Mouse (Mus musculus) MEL (cell line): ENCODE results near the gene Aff2. TPM values are rescaled to one million over a fixed set of nuclear protein-coding genes. Genes with fewer than 3 reads are reported as not detected.

ENCODE experiments used
- DNase-seq: peaks from one replicate; pipeline ENCODE4 v3.0.0; 2011; ENCODE audit warnings: low read depth, low spot score
- H3K27ac ChIP-seq: 2 replicates; pipeline ENCODE4 v1.5.1; 2012; ENCODE audit warnings: low read depth, mild to moderate bottlenecking, control low read depth, low read length, moderate library complexity; ENCODE audit not compliant: control insufficient read depth
- H3K27me3 ChIP-seq, 2 experiments: fragments of 150-350 bp in 1 of 2; sonication (generic) in 1 of 2; 2 replicates each; pipeline ENCODE4 v1.6.1; 2012; ENCODE audit warnings: low read length in 2 of 2, mild to moderate bottlenecking in 2 of 2, improper control_type of control experiment in 1 of 2, moderate library complexity in 1 of 2; ENCODE audit not compliant: insufficient read depth in 2 of 2, control insufficient read depth in 1 of 2
- H3K36me3 ChIP-seq, 2 experiments: 2 replicates each; pipeline ENCODE4 v1.6.1; 2012 to 2014; ENCODE audit warnings: low read length in 2 of 2, improper control_type of control experiment in 1 of 2, inconsistent platforms in 1 of 2, mild to moderate bottlenecking in 1 of 2; ENCODE audit not compliant: insufficient read depth in 2 of 2, control insufficient read depth in 1 of 2
- H3K4me1 ChIP-seq, 2 experiments: fragments of 150-350 bp in 1 of 2; sonication (generic) in 1 of 2; 2 replicates each; pipeline ENCODE4 v1.6.1; 2012; ENCODE audit warnings: low read length in 2 of 2, improper control_type of control experiment in 1 of 2, mild to moderate bottlenecking in 1 of 2; ENCODE audit not compliant: insufficient read depth in 2 of 2, control insufficient read depth in 1 of 2
- H3K4me3 ChIP-seq, 2 experiments: fragments of 150-350 bp in 1 of 2; sonication (generic) in 1 of 2; 2 replicates each; pipeline ENCODE4 v1.5.1; 2012; ENCODE audit warnings: low read depth in 2 of 2, low read length in 2 of 2, mild to moderate bottlenecking in 2 of 2, moderate library complexity in 2 of 2, control low read depth in 1 of 2, improper control_type of control experiment in 1 of 2; ENCODE audit not compliant: control insufficient read depth in 1 of 2, insufficient read depth in 1 of 2
- H3K79me2 ChIP-seq: 2 replicates; pipeline ENCODE4 v1.6.1; 2012; ENCODE audit warnings: mild to moderate bottlenecking, low read length, moderate library complexity; ENCODE audit not compliant: control insufficient read depth, poor library complexity, insufficient read depth
- H3K9ac ChIP-seq: 2 replicates; pipeline ENCODE4 v1.6.1; 2012; ENCODE audit warnings: low read depth, mild to moderate bottlenecking, control low read depth, low read length, moderate library complexity; ENCODE audit not compliant: control insufficient read depth, poor library complexity, severe bottlenecking
- H3K9me3 ChIP-seq: fragments of 150-350 bp; sonication (generic); replicated peaks from 2 replicates; pipeline ENCODE4 v1.6.1; 2012; ENCODE audit warnings: mild to moderate bottlenecking, low read length, improper control_type of control experiment, moderate library complexity; ENCODE audit not compliant: insufficient read depth
- CHD1 ChIP-seq: IDR thresholded peaks from 2 replicates; pipeline ENCODE4 v1.6.1; 2012; ENCODE audit warnings: low read depth, mild to moderate bottlenecking, inconsistent platforms, low read length, improper control_type of control experiment
- EP300 ChIP-seq, 2 experiments: IDR thresholded peaks; 2 replicates each; pipeline ENCODE4 v1.6.1; 2011; ENCODE audit warnings: improper control_type of control experiment in 2 of 2, low read length in 2 of 2, low read depth in 1 of 2, mild to moderate bottlenecking in 1 of 2
- GABPA ChIP-seq: IDR thresholded peaks from 2 replicates; pipeline ENCODE4 v1.6.1; 2012; ENCODE audit warnings: low read depth, mild to moderate bottlenecking, inconsistent platforms, low read length, improper control_type of control experiment, moderate library complexity
- KAT2A ChIP-seq: conservative IDR thresholded peaks from 2 replicates; pipeline ENCODE4 v1.6.1; 2012; ENCODE audit warnings: low read depth, low read length, improper control_type of control experiment, inconsistent platforms
- MAX ChIP-seq: IDR thresholded peaks from 2 replicates; pipeline ENCODE4 v1.6.1; 2011; ENCODE audit warnings: low read length, improper control_type of control experiment
- MXI1 ChIP-seq: IDR thresholded peaks from 2 replicates; pipeline ENCODE4 v1.6.1; 2011; ENCODE audit warnings: mild to moderate bottlenecking, low read depth, low read length, improper control_type of control experiment
- MYB ChIP-seq: IDR thresholded peaks from 2 replicates; pipeline ENCODE4 v1.6.1; 2011; ENCODE audit warnings: mild to moderate bottlenecking, low read depth, low read length, improper control_type of control experiment
- POLR2A ChIP-seq, 2 experiments: IDR thresholded peaks; 2 replicates each; pipeline ENCODE4 v1.6.1; 2011 to 2012; ENCODE audit warnings: low read length in 2 of 2, mild to moderate bottlenecking in 2 of 2, control low read depth in 1 of 2, improper control_type of control experiment in 1 of 2, low read depth in 1 of 2, moderate library complexity in 1 of 2; ENCODE audit not compliant: control insufficient read depth in 1 of 2, insufficient read depth in 1 of 2, poor library complexity in 1 of 2
- POLR2AphosphoS2 ChIP-seq: IDR thresholded peaks from 2 replicates; pipeline ENCODE4 v1.6.1; 2011; ENCODE audit warnings: low read length, improper control_type of control experiment
- SMC3 ChIP-seq: IDR thresholded peaks from 2 replicates; pipeline ENCODE4 v1.6.1; 2011; ENCODE audit warnings: low read depth, low read length, improper control_type of control experiment
- TBP ChIP-seq: IDR thresholded peaks from 2 replicates; pipeline ENCODE4 v1.8.0; 2011; ENCODE audit warnings: low read depth, low read length, improper control_type of control experiment
- ZKSCAN1 ChIP-seq: IDR thresholded peaks from 2 replicates; pipeline ENCODE4 v1.6.1; 2012; ENCODE audit warnings: low read depth, mild to moderate bottlenecking, inconsistent platforms, low read length, improper control_type of control experiment, moderate library complexity
- polyA plus RNA-seq, 2 experiments: library from polyadenylated mRNA; stranded (reverse) in 1 of 2; unstranded in 1 of 2; fragments of >175 nt in 1 of 2; fragments of >200 nt in 1 of 2; gene quantifications; 2 replicates each; pipeline versions ENCODE4 v1.2.1 to v1.2.4; 2012; ENCODE audit warnings: low replicate concordance in 2 of 2, low read depth in 1 of 2; ENCODE audit not compliant: insufficient read length in 2 of 2, insufficient read depth in 1 of 2, missing spikeins in 1 of 2
- total RNA-seq: library from RNA; depleted of rRNA; stranded (reverse); fragments of 300-350 nt; gene quantifications from 2 replicates; pipeline ENCODE4 v1.2.3, GENCODE M21; 2012

The Aff2 gene
- total and polyA plus RNA-seq, 3 experiments = not detected

DNA sequence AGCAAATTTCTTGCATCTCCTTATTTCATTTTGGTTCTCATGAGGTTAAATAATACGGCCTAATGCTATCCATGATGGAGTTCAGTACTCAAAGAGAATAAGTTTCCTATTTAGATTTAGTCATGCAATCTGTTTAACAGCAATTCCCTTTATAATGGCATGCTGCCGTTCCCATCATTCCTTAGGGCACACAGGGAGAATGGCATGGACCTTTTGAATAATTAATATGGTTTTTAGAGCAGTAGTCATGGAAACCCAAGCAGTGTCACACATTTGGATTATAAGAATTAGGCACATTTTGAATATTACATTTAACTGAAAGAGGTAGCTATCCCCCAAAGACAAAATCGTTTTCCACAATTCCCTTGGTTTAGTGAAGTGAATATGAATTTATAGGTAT, 78.3 kb downstream of the Aff2 start:
- H3K27me3 ChIP-seq = no peaks in the 10 kb centered on the region
- H3K4me3 ChIP-seq = no peak overlapping the region
- no peak for TF ChIP-seq KAT2A
- no peak overlapping the region for H3K9ac ChIP-seq
- no peaks in the 10 kb centered on the region for H3K4me1 ChIP-seq
- H3K36me3 ChIP-seq = no peaks in the 10 kb centered on the region
- H3K9me3 ChIP-seq = no peaks in the 10 kb centered on the region
- no peak for DNase-seq
- H3K79me2 ChIP-seq = no peaks in the 10 kb centered on the region
- no peak overlapping the region for H3K27ac ChIP-seq

DNA sequence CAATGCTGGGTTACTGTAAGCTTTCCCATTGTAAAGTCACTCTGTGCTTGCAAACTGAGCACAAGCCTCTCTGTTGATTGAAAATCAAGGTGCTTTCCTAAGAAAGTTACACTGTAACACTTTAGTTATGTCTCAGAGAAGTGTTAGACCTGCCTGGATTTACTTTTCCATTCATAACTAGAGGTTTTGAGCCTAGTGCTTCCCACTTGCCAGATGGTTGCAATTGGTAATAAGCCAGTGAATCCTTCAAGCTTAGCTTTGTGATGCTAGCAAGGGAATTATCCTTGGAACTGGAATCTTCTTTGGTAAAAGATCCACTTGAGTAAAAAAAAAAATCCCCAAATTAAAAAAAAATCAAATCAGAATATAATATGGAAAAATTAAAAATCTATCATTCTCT, 81.8 kb downstream of the Aff2 start:
- no peak for DNase-seq
- Histone ChIP-seq H3K36me3 (no peaks in the 10 kb centered on the region), H3K9ac (no peak overlapping the region), H3K79me2 (no peaks in the 10 kb centered on the region), H3K4me3 (no peak overlapping the region), H3K9me3 (no peaks in the 10 kb centered on the region), H3K4me1 (no peaks in the 10 kb centered on the region), H3K27ac (no peak overlapping the region), H3K27me3 (no peaks in the 10 kb centered on the region)
- TF ChIP-seq POLR2A (IDR thresholded peaks at IDR 0.05; ENCODE audit: control insufficient read depth in 1 of 2, insufficient read depth in 1 of 2, low read depth in 1 of 2, low read length in 2 of 2, poor library complexity in 1 of 2) (no peak), ZKSCAN1 (no peak), CHD1 (no peak), SMC3 (no peak), POLR2AphosphoS2 (no peak)

DNA sequence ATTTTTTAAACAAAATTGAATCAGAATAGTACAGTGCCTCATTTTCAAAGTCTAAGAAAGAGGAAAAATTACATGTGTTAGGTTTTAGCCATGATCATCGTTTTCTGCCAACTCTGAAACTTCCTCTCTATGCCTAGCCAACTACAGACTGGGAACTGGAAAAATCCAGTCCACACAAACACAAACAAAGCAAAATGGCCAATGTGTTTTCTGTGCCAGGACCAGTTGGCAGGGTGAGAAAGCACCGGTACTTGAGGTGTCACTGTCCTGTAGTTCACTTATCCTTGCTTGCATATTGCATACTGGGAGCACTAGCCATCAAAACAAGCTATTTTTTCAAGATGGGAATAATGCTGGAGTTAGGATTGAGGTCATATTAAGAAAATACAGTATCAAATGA, 100.8 kb downstream of the Aff2 start:
- no peak overlapping the region for H3K9ac ChIP-seq
- TF ChIP-seq MAX (no peak), SMC3 (no peak), TBP (no peak), GABPA (no peak), MXI1 (no peak), MYB (no peak), EP300 (IDR thresholded peaks at IDR 0.05; ENCODE audit: low read depth in 1 of 2, low read length in 2 of 2) (no peak), ZKSCAN1 (no peak)
- no peaks in the 10 kb centered on the region for H3K79me2 ChIP-seq
- H3K36me3 ChIP-seq = no peaks in the 10 kb centered on the region
- DNase-seq = no peak
- no peaks in the 10 kb centered on the region for H3K9me3 ChIP-seq
- H3K27me3 ChIP-seq = no peaks in the 10 kb centered on the region
- H3K27ac ChIP-seq = no peak overlapping the region
- H3K4me1 ChIP-seq = no peaks in the 10 kb centered on the region
- H3K4me3 ChIP-seq = no peak overlapping the region
